Mouse (Mus musculus) thymus, adult 2 months (tissue): ENCODE data around the gene Pabpn1l. TPM values are rescaled to one million over a fixed set of nuclear protein-coding genes. Genes with fewer than 3 reads are reported as not detected.

ENCODE experiments used
- DNase-seq: peaks from one replicate; pipeline ENCODE4 v3.0.0; 2021
- H3K27ac ChIP-seq: fragments of 200-500 bp; 2 replicates; pipeline ENCODE4 v1.5.1; 2012; ENCODE audit warnings: low read length, control low read depth; ENCODE audit not compliant: control insufficient read depth, insufficient read depth
- H3K27me3 ChIP-seq: fragments of 200-500 bp; 2 replicates; pipeline ENCODE4 v1.6.1; 2012; ENCODE audit warnings: mild to moderate bottlenecking, low read length, moderate library complexity, mixed read lengths; ENCODE audit not compliant: control insufficient read depth, insufficient read depth
- H3K36me3 ChIP-seq: fragments of 200-500 bp; 2 replicates; pipeline ENCODE4 v1.6.1; 2012; ENCODE audit warnings: mild to moderate bottlenecking, low read length, moderate library complexity; ENCODE audit not compliant: control insufficient read depth, insufficient read depth
- H3K4me1 ChIP-seq: fragments of 200-500 bp; replicated peaks from 2 replicates; pipeline ENCODE4 v1.6.1; 2012; ENCODE audit warnings: low read length; ENCODE audit not compliant: control insufficient read depth, insufficient read depth
- H3K4me3 ChIP-seq: fragments of 200-500 bp; 2 replicates; pipeline ENCODE4 v1.5.1; 2012; ENCODE audit warnings: mild to moderate bottlenecking, low read length, control low read depth, moderate library complexity; ENCODE audit not compliant: control insufficient read depth, insufficient read depth
- CTCF ChIP-seq: fragments of 200-500 bp; IDR thresholded peaks from 2 replicates; pipeline ENCODE4 v1.5.1; 2012; ENCODE audit warnings: mild to moderate bottlenecking, control low read depth, low read length, moderate library complexity, borderline replicate concordance; ENCODE audit not compliant: control insufficient read depth, poor library complexity, insufficient read depth; ENCODE audit errors: extremely low read depth
- POLR2A ChIP-seq: fragments of 200-500 bp; IDR thresholded peaks from 2 replicates; pipeline ENCODE4 v1.6.1; 2012; ENCODE audit warnings: mild to moderate bottlenecking, low read length, control low read depth, moderate library complexity; ENCODE audit not compliant: control insufficient read depth, poor library complexity, insufficient read depth; ENCODE audit errors: extremely low read depth
- WGBS: fragments of 180-500 bp; shearing (Covaris S2); methylation state at CpG from one replicate; pipeline ENCODE4 v1.1.7; 2018; 5-methylcytosine and 5-hydroxymethylcytosine counted together
- polyA plus RNA-seq: library from polyadenylated mRNA; depleted of rRNA; stranded (reverse); fragments of >200 nt; gene quantifications from 2 replicates; pipeline ENCODE4 v1.2.3, GENCODE M21; 2012

The Pabpn1l gene
- polyA plus RNA-seq, 1 experiment, result 0.20 TPM

DNA sequence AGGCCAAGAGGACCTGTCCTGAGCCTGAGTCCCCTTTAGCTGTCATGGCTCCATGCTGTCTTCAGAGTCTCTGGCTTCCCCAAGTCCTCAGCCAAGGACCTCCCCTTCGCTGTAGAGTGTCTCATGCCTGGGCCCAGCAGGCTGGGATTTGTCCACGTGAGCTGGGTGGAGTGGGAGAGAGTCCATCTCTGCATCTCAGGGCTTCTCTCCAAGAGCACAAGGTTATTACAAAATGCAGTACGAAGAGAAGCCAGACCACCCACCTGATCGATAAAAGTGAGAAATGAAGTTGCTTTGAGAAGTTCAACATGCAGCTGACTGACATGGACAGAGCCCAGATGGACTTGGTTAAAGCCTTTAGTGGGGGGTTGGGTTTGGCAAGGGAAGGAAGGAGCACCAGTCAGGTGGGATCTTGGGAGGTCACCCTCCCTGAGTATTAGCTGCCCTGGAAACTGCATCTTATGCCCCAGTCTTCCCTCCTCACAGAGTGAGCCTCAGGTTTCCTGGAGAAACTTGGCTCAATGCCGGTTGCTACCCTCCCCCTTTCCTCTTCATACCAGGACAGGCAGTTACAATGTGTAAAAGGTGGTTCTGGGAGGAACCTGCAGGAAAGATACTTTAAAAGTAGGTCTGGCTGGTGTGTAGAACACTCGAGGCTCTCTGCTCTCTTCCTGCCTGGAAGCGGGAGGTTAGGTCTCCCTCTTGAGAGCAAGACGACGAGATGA lies 6.2 kb downstream of the Pabpn1l start:
- no peak for DNase-seq
- no peaks in the 10 kb centered on the region; the same call in 1 of the 2 replicates for H3K27me3 ChIP-seq
- whole genome bisulfite sequencing, result 83% methylated on average over 9 of the region's 9 CpGs
- no peak overlapping the region for H3K4me3 ChIP-seq
- H3K27ac ChIP-seq, result no peak overlapping the region
- H3K4me1 ChIP-seq, result 0 out of 2 replicates have a peak, but pooled peaks cover 5% of the 10 kb centered on the region
- no peak for TF ChIP-seq POLR2A
- TF ChIP-seq CTCF, result no peak
- H3K36me3 ChIP-seq, result no peaks in the 10 kb centered on the region

DNA sequence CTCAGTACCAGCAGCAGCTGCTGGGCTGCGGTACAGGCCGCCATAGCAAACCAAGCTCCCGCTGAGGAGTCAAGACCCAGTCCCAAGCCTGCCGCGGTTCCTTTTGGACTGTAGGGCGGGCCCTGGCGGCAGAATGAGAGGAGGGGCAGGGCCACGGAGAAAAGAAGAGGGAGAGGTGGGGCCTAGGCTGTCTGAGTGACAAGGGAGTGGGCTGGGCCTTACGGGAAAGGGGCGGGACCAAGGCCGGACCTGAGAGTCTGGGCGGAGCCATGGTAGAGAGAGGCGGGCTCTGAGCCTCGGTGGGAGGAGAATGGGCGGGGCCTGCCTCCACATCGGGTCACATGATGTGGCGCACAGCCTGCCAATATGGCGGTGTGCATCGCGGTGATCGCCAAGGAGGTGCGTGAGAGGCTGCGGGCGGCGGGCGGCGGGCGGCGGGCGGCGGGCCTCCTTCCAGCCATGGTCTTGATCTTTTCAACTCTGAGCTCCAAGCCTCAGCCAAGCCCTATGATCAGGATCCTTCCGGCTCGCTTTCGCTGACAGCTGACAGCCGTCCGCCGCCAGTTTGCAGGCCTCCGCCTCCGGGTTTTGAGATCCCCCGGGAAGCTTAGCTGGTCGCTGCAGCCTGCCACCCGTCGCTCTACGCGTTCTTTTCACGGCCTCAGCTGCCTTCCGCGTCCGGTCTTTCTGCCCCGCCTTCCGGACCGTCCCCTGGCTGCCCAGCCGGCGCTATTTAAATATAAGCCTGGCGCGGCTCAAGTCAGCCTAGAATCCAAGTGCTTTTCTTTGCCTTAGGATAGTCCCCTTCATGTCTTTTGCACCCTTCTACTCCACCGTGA lies 11.0 kb downstream of the Pabpn1l start, which contains the start of the genes Galns and Trappc2l:
Galns (minus strand) TSS at position 169 of the 839 bp plus-strand sequence.
Trappc2l (plus strand) TSS at position 346 of the 839 bp plus-strand sequence.
- peak; percentile 96 for DNase-seq
- no peaks in the 10 kb centered on the region for H3K27me3 ChIP-seq
- H3K4me3 ChIP-seq, result peak within 1 kb of the TSS; percentile 76
- H3K4me1 ChIP-seq, result peaks cover 2% of the 10 kb centered on the region; the same call in 1 of the 2 replicates
- WGBS, result under 1% methylated on average over 57 of the region's 57 CpGs
- peak within 1 kb of the TSS; percentile 66; the same call in 1 of the 2 replicates for H3K27ac ChIP-seq
- no peaks in the 10 kb centered on the region for H3K36me3 ChIP-seq
- TF ChIP-seq CTCF (peak; percentile 68; the same call in 1 of the 2 replicates), POLR2A (peak; percentile 72; the same call in 1 of the 2 replicates)

DNA sequence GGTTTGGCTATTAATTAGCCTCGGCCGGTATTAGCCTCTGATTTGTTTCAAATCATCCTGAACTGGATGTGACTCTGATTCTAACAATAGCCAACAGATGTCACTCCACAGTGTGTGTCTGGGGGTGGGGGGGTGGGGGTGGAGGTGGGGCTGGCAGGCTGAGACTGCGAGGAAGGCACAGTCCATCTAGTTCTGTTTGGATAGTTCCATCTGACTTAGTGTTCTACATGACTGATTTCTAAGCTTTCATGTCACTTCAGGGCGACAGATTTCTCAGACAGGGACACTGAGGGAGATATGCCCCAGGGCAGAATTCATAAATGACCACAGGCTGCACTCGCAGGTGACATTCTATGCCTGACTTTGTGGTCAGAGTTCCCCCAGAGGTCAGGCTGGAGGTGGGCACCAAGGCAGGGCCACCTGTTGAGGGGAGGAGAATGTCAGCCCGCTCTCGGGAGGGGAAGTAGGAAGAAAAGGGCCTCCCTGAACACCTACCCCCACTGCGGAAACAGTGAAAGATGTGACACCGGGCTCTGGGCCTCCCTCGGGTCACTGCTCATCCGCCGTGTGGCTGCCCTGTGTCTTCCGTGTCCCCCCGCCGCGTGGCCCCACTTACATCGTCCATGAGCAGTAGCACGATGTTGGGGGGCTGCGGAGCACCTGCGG lies 11.8 kb downstream of the Pabpn1l start:
- no peaks in the 10 kb centered on the region for H3K27me3 ChIP-seq
- H3K36me3 ChIP-seq, result no peaks in the 10 kb centered on the region
- peaks cover 2% of the 10 kb centered on the region; the same call in 1 of the 2 replicates for H3K4me1 ChIP-seq
- no peak overlapping the region for H3K27ac ChIP-seq
- no peak for DNase-seq
- 8% methylated on average over 20 of the region's 20 CpGs for WGBS
- TF ChIP-seq CTCF (no peak), POLR2A (no peak)
- H3K4me3 ChIP-seq, result peak overlapping the region; percentile 73

DNA sequence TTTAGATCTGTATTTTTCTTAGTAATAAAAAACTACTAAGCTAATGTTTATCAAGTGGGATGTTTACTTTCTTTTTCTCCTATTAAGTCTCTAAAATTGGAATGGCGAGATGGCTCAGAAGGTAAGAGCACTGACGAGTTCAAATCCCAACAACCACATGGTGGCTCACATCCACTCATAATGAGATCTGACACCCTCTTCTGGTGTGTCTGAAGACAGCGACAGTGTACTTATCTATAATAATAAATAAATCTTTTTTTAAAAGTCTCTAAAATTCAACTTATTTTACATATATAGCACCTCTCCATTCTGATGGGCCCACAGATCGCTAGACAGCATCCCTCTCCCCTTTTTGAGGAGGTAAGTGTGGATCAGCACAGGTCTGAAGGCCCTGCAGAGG lies 12.3 kb downstream of the Pabpn1l start:
- no peak for DNase-seq
- no peak overlapping the region for H3K4me3 ChIP-seq
- TF ChIP-seq CTCF (no peak), POLR2A (no peak)
- no peaks in the 10 kb centered on the region for H3K36me3 ChIP-seq
- 74% methylated on average over 4 of the region's 4 CpGs for WGBS
- peaks cover 2% of the 10 kb centered on the region; the same call in 1 of the 2 replicates for H3K4me1 ChIP-seq
- H3K27me3 ChIP-seq, result no peaks in the 10 kb centered on the region
- no peak overlapping the region for H3K27ac ChIP-seq

DNA sequence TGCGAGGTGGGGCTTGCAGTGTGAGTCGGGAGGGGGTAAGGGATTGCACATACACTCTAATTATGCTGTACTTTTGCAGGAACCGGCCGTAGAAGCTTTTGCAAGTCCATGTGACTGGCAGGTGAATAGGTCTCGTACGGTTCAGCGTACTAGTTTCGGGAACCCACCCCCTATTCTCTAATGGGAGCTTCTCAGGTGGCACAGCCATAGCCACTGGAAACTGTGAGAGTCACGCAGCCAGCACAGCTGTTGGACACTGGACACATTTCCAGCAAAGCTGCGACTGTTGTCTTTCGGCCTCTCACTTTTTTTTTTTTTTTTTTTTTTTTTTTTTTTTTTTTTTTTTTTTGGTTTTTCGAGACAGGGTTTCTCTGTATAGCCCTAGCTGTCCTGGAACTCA lies 15.7 kb downstream of the Pabpn1l start:
- no peaks in the 10 kb centered on the region for H3K27me3 ChIP-seq
- 94% methylated on average over 11 of the region's 12 CpGs for WGBS
- no peak for TF ChIP-seq CTCF
- TF ChIP-seq POLR2A, result no peak
- H3K4me1 ChIP-seq, result no peaks in the 10 kb centered on the region; the same call in 1 of the 2 replicates
- no peaks in the 10 kb centered on the region for H3K36me3 ChIP-seq
- no peak overlapping the region for H3K27ac ChIP-seq
- no peak for DNase-seq
- no peak overlapping the region for H3K4me3 ChIP-seq

DNA sequence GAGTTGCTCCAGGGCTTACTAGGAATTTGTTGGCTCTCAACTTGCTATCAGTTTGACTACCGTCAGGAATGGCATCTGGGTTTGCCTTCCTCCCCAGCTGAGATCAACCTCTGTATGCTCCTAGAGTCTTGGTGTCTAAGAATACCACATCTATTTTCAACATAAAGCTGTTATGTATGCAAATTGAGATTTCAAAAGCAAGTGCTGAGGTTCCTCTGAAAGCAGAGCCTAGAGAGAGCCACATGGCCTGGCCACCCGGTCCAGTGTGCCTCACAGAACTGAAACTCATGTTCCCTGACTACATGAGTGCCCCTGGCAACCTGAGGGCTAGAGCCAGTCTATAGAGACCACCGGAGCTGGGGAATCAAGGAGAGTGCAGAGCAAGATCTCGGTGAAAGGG lies 17.2 kb downstream of the Pabpn1l start:
- no peaks in the 10 kb centered on the region for H3K27me3 ChIP-seq
- no peak for DNase-seq

More for the DNA sequence above, 17.2 kb downstream of the Pabpn1l start:
- TF ChIP-seq CTCF (no peak), POLR2A (no peak)
- Histone ChIP-seq H3K4me1 (no peaks in the 10 kb centered on the region), H3K36me3 (no peaks in the 10 kb centered on the region), H3K4me3 (no peak overlapping the region), H3K27ac (no peak overlapping the region)
- 76% methylated on average over 4 of the region's 4 CpGs for WGBS
